Mouse (Mus musculus) adrenal gland, adult 8-10 months (tissue): Measurements from ENCODE around the gene Pvr. TPM values are rescaled to one million over a fixed set of nuclear protein-coding genes. Genes with fewer than 3 reads are reported as not detected.
"Not testable (repeated sequence)": the region's sequence is repeated elsewhere in the genome, so short reads cannot be mapped to it uniquely, and the experiment has no call there.

Experiments used
- DNase-seq: peaks from one replicate; pipeline ENCODE4 v3.0.0; 2022
- total RNA-seq, 4 experiments: library from RNA; stranded (reverse); gene quantifications; 2 replicates each; pipeline ENCODE4 v1.2.4; 2022

Pvr gene
- total RNA-seq, 4 experiments from 2014 or later, result 20.6 to 34.2 (median 24.5) TPM

DNA sequence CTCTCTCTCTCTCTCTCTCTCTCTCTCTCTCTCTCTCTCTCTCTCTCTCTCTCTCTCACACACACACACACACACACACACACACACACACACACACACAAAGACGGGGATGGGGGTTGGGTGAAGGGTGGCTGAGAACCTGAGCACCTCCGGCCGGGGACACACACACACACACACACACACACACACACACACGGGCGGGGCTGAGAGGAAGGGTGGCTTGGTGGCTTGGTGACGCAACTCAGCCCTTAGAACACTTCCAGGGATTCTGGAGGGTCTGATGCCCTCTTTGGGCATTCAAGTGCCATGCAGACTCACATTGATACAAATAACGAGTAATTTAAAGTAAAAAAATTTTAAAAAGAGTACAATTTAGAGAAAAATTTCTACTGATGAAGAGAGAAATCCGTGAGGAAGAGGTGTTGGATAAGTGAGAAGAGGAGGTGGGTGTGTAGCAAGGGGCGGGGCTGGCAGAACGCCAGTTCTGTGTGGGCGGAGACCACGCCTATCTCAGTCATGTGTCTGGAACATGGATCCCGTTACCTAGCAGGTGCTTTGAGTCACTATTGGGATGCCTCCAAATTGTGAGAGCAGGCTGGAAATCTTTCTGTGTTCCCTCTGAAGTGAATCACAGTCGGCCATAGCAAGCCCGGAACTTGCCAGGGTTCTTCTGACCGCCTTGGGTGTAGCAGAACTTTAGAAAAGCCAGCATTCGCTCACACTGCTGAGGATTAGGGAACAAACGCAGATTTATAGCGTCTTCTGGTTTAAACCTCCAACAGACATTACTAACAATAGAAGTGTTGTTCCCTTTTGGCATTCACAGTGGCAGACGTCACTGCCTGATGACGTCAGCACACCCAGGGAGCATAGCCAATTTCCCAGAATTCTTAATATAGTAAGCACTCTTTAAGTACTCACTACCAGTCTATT is 12.2 kb upstream of the Pvr start:
- peak; percentile 33 for DNase-seq

- DNase-seq, result no peak
These were observed 11.3 kb upstream of the Pvr start for GRCm38 (mm10) chr7:19932133-19932876.

- not testable (repeated sequence) for DNase-seq
These were observed 9.5 kb upstream of the Pvr start for GRCm38 (mm10) chr7:19930481-19930880.

DNA sequence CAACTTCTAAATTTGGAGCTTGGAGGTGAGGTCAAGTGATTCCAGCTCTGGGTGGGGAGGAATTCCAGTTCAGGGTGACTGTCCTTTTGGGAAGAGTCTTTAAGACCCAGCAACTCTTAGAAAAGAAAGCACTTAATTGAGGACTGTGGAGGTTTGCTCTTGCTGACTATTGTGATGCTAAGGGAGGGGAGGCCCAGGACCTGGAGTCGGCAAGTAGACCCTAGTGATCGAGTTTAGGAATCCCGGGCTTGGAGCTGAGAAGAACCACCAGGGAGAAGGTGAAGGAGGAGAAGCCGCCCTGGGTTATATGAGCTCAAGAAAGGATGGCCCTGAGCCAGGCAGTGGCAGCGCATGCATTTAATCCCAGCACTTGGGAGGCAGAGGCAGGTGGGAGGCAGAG is 7.5 kb upstream of the Pvr start:
- no peak for DNase-seq

DNA sequence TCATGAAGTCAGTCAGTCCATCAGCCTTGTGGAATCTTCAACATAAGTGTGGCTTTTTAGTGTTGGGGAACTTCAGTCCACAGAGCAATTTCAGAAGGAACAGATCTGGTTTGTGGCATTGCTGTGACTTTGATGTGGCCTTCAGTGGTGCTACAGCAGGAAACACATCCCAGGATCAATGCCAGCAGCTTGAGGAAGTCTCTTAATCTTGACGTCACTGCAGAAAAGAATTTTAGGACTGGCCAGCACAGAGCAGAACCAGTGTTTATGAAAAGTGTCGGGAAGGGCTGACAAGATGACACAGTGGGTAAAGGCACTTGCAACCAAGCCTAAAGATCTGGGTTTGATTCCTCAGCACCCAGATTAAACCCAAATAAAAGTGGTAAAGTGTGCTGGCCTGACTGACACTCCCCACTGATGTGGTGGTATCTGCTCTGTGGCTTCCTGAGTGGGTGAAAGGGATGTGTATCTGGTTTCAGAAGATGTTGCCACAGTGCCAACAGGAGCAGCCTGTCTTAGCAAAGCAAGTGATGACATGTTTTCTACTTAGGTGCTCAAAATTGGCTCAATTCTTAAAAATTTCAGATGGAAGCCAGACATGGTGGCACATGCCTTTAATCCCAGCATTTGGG is 6.0 kb upstream of the Pvr start:
- DNase-seq, result peak; percentile 27

- no peak for DNase-seq
These were observed 4.4 kb upstream of the Pvr start for GRCm38 (mm10) chr7:19925376-19925775.

DNA sequence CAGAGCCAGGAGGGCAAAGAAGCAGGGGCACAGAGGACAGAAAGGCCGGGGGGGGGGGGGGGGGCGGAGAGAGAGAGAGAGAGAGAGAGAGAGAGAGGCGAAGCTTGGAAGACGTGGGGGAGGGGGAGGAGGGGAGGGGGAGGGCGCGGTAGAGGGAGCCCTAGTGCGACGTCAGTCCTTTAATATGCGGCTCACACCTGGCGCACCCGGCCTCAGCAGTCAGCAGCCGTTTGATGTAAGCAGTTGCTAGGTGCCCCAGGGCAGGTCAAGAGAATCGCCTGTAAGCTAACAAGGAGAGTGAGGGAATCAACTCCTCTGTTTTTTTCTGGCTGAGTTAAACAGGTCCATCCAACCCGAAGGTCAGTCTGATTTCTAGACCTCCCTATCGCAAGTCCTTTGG is 2.8 kb upstream of the Pvr start:
- DNase-seq, result no peak

GRCm38 (mm10) chr7:19923354-19923753 is 2.4 kb upstream of the Pvr start:
- DNase-seq, result no peak

DNA sequence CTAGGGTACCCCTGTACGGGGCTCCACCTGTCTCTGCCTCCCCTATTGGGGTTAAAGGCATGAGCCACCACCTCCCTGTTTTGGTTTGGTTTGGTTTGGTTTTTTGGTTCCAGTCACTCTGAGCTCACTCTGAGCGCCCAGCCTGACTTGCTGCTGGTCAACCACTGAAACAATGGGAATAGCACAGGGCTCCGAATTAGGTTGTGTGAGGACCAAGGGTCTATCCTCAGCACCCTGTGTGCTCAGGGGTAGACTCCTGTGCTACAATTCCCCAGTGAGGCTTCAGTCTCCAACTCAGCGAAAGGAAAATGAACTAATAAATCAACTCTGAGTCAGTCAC is 824 bp downstream of the Pvr start:
- no peak for DNase-seq

DNA sequence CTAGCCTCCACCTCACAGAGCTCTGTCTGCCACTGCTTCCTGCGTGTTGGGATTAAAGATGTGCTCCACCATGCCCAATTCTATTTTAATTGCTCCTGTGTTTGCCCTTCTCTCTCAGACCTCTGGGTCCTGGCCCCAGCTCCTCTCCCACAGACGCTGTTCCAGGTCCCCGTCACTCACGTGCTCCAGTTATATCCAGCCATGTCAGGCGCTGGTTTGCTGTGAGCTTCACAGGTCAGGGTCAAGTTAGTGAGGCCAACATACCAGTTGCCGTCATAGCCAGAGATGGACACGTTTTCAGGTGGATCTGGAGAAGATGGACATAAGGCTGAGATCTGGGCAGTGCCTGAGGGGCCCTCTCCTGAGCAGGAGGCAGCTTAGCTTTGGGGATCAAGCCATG is 6.4 kb downstream of the Pvr start:
- DNase-seq, result no peak

DNA sequence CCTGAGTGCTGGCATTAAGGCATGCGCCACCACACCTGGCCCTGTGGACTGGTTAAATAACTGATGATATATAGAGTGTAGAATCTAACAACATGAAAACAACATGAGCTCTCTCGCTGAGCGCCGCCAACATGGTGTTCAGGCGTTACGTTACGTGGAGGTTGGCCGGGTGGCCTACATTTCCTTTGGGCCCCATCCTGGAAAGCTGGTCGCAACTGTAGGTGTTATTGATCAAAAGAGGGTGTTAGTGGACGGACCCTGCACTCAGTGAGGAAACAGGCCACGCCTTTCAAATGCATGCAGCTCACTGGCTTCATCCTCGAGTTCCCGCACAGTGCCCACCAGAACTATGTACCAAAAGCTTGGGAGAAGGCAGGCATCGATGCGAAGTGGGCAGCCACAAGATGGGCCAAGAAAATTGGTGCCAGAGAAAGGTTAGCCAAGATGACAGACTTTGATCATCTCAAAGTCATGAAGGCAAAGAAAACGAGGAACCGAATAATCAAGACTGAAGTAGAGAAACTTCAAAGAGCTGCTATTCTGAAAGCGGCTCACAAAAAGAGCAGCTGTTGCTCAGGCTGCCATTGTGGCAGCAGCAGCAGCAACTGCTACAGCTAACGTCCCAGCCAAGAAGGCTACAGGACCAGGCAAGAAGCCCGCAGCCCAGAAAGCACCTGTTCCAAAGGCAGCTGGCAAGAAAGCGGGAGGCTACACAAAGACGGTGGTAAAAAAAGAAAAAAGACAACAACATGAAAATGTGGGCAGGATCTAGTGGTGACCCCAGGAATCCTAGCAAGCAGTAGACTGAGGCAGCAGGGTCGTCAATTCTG is 9.1 kb downstream of the Pvr start:
- no peak for DNase-seq

GRCm38 (mm10) chr7:19911292-19911658 is 9.7 kb downstream of the Pvr start:
- no peak for DNase-seq

DNA sequence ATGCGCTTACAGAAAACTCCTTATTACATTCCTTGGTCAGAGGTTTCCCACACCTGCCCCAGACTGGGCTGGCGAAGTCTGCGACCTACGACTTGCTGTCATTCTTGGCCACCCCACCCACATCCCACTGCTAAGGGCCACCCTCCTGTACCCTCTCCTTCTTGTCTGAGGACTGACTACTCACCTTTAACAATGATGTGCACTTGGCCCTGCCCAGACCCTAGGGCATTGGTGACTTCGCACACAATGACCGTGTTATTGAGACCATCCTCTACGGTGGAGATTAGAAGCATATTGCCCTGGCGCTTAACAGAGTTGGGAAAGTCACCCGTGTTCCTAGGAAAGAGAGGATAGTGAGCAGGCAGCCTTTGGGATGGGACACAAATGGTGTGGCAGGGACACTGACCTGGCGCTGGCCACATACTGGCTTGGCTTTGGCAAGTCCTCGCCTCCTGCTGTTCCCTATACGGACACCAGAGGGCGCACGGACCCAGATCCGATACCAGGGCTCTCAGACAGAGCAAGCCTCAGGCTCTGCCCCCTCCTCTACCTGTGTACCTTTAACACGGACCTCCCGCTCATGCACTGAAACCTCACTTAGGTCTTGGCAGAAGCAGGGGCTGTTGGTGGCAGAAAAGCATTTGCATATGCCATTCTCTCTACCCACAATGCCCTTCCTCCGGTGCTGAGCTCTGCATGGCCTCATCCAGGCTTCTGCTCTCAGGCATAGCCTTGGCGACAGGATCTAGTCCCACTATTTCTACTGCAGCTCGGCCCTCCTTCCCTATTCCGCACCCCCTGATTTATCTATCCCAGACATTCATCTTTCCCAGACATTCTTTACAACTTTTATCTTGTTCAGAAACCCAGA is 10.3 kb downstream of the Pvr start:
- peak; percentile 45 for DNase-seq

GRCm38 (mm10) chr7:19889881-19890280 is 31.1 kb downstream of the Pvr start:
- no peak for DNase-seq

DNA sequence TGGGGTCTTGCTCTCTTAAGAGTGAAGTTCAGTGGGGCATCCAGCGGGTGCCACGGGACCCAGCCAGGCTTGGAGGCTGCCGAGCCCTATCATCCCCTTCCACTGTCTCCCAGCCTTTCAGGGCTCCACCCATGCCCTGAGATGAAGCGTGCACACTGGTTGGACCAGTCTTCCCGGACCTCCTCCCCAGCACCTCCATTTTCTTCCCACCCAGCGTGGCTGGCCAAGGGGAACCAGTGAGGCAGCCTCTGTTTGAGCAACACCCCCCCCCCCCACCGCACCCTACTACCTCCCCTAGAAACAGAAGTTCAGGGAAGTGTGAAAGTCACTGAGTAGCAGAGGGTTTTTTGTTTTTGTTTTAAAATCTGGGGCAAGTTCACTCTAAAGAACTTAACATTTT is 33.1 kb downstream of the Pvr start, which contains the start of gene Ceacam19:
TSS of gene Ceacam19 (minus strand) at position 117 of the 400 bp plus-strand sequence.
- DNase-seq, result no peak

- DNase-seq, result no peak
These were observed 40.2 kb downstream of the Pvr start for GRCm38 (mm10) chr7:19880754-19881153.

DNA sequence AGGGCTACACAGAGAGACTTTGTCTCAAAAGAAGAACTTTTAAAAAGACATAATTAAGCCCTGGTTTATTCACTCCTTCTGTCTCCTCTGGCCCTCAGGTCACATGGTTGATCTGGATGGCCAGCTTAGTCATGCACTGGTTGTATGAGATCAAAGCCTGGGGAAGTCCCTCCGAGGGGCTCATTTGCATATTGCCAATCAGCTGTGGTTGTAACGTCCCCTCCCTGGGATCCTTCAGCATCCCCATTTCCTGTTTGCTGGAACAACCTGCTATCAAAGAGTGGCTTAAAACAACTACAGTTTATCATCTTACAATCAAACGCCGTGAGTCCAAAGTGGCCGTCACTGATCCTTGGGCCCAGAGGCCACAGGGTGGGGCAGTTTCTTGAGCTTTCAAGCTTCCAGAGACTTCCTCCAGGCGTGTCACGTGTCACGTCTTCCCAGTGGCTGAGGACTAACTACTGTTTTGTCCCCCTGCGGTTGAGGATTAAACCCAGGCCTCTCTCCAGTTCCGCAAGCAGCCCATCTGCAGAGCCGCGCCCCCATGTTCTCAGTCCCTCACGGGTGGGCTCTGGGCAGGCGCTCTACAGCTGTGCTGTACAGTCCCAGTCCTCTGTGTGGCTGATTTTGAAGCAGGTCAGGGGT is 44.1 kb downstream of the Pvr start:
- no peak for DNase-seq

- no peak for DNase-seq
These were observed 44.8 kb downstream of the Pvr start for GRCm38 (mm10) chr7:19875948-19876682.

DNA sequence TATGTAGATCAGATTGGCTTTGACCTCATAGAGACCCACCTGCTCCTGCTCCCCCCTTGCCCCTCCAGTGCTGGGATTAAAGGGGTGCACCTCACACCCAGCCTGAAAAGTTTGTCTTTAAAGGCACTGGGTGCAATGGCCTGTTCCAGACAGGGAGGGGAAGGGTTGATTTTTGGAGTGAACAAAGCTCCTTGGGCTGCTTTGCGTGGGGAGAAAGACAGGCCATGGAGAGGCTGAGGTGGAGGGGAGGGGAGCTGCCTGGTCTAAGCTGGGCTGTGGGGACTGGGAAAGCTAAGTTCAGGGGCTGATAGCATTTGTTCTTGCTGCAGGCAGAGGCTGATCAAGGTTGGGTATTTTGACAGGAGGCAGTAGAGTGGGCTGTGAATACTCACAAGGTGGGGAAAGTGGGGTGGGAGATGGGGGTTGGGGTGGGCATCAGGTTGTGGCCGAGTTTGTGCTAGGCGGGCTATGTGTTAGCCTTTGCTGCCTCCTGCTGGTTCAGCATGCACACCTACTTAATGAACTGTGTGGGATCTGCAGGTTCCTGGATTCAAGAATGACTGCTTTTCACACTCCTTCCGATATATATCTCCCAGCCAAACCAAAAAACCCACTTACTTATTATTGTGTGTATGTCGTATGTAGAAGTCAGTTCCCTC is 48.9 kb downstream of the Pvr start:
- DNase-seq, result no peak
